Mouse (Mus musculus) lung, embryonic 16.5 days (tissue): Measurements from ENCODE around the gene Lats2. TPM values are rescaled to one million over a fixed set of nuclear protein-coding genes. Genes with fewer than 3 reads are reported as not detected.

Source experiments
- ATAC-seq: fragments of 200-750 bp; cut with Nextera tagmentation; 2 replicates; pipeline ENCODE4 v1.8.0; 2017; ENCODE audit warnings: low read depth, mild to moderate bottlenecking, moderate library complexity
- H3K27ac ChIP-seq: fragments of 300-500 bp; sonication (generic); 2 replicates; pipeline ENCODE4 v1.5.1; 2014; ENCODE audit warnings: mild to moderate bottlenecking, control low read depth, low read length
- H3K27me3 ChIP-seq: fragments of 300-500 bp; sonication (generic); 2 replicates; pipeline ENCODE4 v1.6.1; 2014; ENCODE audit warnings: low read depth, low read length, mixed read lengths; ENCODE audit not compliant: control insufficient read depth, insufficient read depth
- H3K36me3 ChIP-seq: fragments of 300-500 bp; sonication (generic); 2 replicates; pipeline ENCODE4 v1.6.1; 2014; ENCODE audit warnings: low read length; ENCODE audit not compliant: control insufficient read depth, insufficient read depth
- H3K4me1 ChIP-seq: fragments of 300-500 bp; sonication (generic); replicated peaks from 2 replicates; pipeline ENCODE4 v1.6.1; 2014; ENCODE audit warnings: low read length, mixed read lengths; ENCODE audit not compliant: control insufficient read depth, insufficient read depth
- H3K4me2 ChIP-seq: fragments of 300-500 bp; sonication (generic); 2 replicates; pipeline ENCODE4 v1.6.1; 2014; ENCODE audit warnings: low read depth, low read length, control low read depth
- H3K4me3 ChIP-seq: fragments of 300-500 bp; sonication (generic); 2 replicates; pipeline ENCODE4 v1.5.1; 2014; ENCODE audit warnings: mild to moderate bottlenecking, low read length, control low read depth
- H3K9ac ChIP-seq: fragments of 300-500 bp; sonication (generic); 2 replicates; pipeline ENCODE4 v1.6.1; 2014; ENCODE audit warnings: low read length, control low read depth
- H3K9me3 ChIP-seq: fragments of 300-500 bp; sonication (generic); 2 replicates; pipeline ENCODE4 v1.6.1; 2016; ENCODE audit warnings: low read length; ENCODE audit not compliant: control insufficient read depth
- WGBS: fragments of 180-500 bp; shearing (Covaris S2); extraction: QIAGEN DNeasy Blood & Tissue Kit; methylation state at CpG from one replicate; pipeline ENCODE4 v1.1.7; 2014; 5-methylcytosine and 5-hydroxymethylcytosine counted together
- polyA plus RNA-seq: library from polyadenylated mRNA; unstranded; fragments of >200 nt; fragmentation: Nextera tagmentation; extraction: Ambion mirVana; gene quantifications from 2 replicates; pipeline ENCODE4 v1.2.1, GENCODE M21; 2015

The Lats2 gene
- polyA plus RNA-seq, 1 experiment from 2014 or later: 25.9 TPM

GRCm38 (mm10) chr14:57726172-57726571 lies 32.0 kb downstream of the Lats2 start:
- Histone ChIP-seq H3K36me3 (peaks cover 4% of the 10 kb centered on the region; the same call in 1 of the 2 replicates), H3K9me3 (no peaks in the 10 kb centered on the region; the same call in 1 of the 2 replicates), H3K27me3 (no peaks in the 10 kb centered on the region), H3K27ac (no peak overlapping the region), H3K9ac (no peak overlapping the region), H3K4me3 (no peak overlapping the region), H3K4me2 (no peak overlapping the region), H3K4me1 (peaks cover 24% of the 10 kb centered on the region)
- WGBS: 78% methylated on average over 8 of the region's 8 CpGs
- no peak for ATAC-seq

- ATAC-seq: peak; percentile 94
- Histone ChIP-seq H3K9me3 (no peaks in the 10 kb centered on the region; the same call in 1 of the 2 replicates), H3K4me3 (no peak overlapping the region), H3K36me3 (peaks cover 4% of the 10 kb centered on the region; the same call in 1 of the 2 replicates), H3K27me3 (no peaks in the 10 kb centered on the region), H3K4me2 (no peak overlapping the region), H3K27ac (peak overlapping the region; percentile 54), H3K9ac (no peak overlapping the region), H3K4me1 (peaks cover 7% of the 10 kb centered on the region)
- WGBS: 56% methylated on average over 4 of the region's 4 CpGs
These were observed 33.7 kb downstream of the Lats2 start for GRCm38 (mm10) chr14:57724473-57724872.

- H3K36me3 ChIP-seq: 0 out of 2 replicates have a peak, but pooled peaks cover 2% of the 10 kb centered on the region
- no peak for ATAC-seq
- H3K27ac ChIP-seq: no peak overlapping the region
- no peak overlapping the region for H3K9ac ChIP-seq
- H3K9me3 ChIP-seq: no peaks in the 10 kb centered on the region
- no peaks in the 10 kb centered on the region for H3K4me1 ChIP-seq
- 82% methylated on average over 4 of the region's 4 CpGs for WGBS
- no peak overlapping the region for H3K4me3 ChIP-seq
- no peak overlapping the region for H3K4me2 ChIP-seq
- no peaks in the 10 kb centered on the region for H3K27me3 ChIP-seq
These were observed 39.9 kb downstream of the Lats2 start for GRCm38 (mm10) chr14:57718245-57718644.

- no peak for ATAC-seq
- Histone ChIP-seq H3K4me2 (no peak overlapping the region), H3K27ac (no peak overlapping the region), H3K9ac (no peak overlapping the region), H3K27me3 (no peaks in the 10 kb centered on the region), H3K4me3 (no peak overlapping the region), H3K36me3 (0 out of 2 replicates have a peak, but pooled peaks cover 2% of the 10 kb centered on the region), H3K9me3 (no peaks in the 10 kb centered on the region), H3K4me1 (0 out of 2 replicates have a peak, but pooled peaks cover under 1% of the 10 kb centered on the region)
- 92% methylated on average over 4 of the region's 4 CpGs for WGBS
These were observed 41.5 kb downstream of the Lats2 start for GRCm38 (mm10) chr14:57716601-57717245.

- Histone ChIP-seq H3K4me3 (no peak overlapping the region), H3K4me1 (peaks cover 23% of the 10 kb centered on the region), H3K9ac (no peak overlapping the region), H3K36me3 (0 out of 2 replicates have a peak, but pooled peaks cover 2% of the 10 kb centered on the region), H3K9me3 (no peaks in the 10 kb centered on the region), H3K27ac (no peak overlapping the region), H3K27me3 (no peaks in the 10 kb centered on the region), H3K4me2 (no peak overlapping the region)
- WGBS: 72% methylated on average over 1 of the region's 1 CpGs
- no peak for ATAC-seq
These were observed 45.3 kb downstream of the Lats2 start for GRCm38 (mm10) chr14:57712884-57713283.

- no peak overlapping the region for H3K4me3 ChIP-seq
- no peak overlapping the region for H3K9ac ChIP-seq
- no peaks in the 10 kb centered on the region for H3K27me3 ChIP-seq
- H3K9me3 ChIP-seq: no peaks in the 10 kb centered on the region
- H3K4me2 ChIP-seq: no peak overlapping the region
- WGBS: 76% methylated on average over 6 of the region's 6 CpGs
- H3K27ac ChIP-seq: no peak overlapping the region
- no peak for ATAC-seq
- no peaks in the 10 kb centered on the region; the same call in 1 of the 2 replicates for H3K36me3 ChIP-seq
- H3K4me1 ChIP-seq: peaks cover 31% of the 10 kb centered on the region
These were observed 47.1 kb downstream of the Lats2 start for GRCm38 (mm10) chr14:57711059-57711458.

- H3K4me3 ChIP-seq: no peak overlapping the region
- H3K27me3 ChIP-seq: no peaks in the 10 kb centered on the region
- WGBS: 38% methylated on average over 10 of the region's 10 CpGs
- ATAC-seq: peak; percentile 79
- peak overlapping the region; percentile 14; the same call in 1 of the 2 replicates for H3K27ac ChIP-seq
- no peaks in the 10 kb centered on the region for H3K9me3 ChIP-seq
- H3K9ac ChIP-seq: no peak overlapping the region
- peaks cover 3% of the 10 kb centered on the region; the same call in 1 of the 2 replicates for H3K36me3 ChIP-seq
- H3K4me2 ChIP-seq: no peak overlapping the region
- peaks cover 31% of the 10 kb centered on the region for H3K4me1 ChIP-seq
These were observed 49.0 kb downstream of the Lats2 start for GRCm38 (mm10) chr14:57709171-57709570.

GRCm38 (mm10) chr14:57708580-57708979 lies 49.6 kb downstream of the Lats2 start:
- H3K4me3 ChIP-seq: no peak overlapping the region
- no peaks in the 10 kb centered on the region for H3K9me3 ChIP-seq
- 0 out of 2 replicates have a peak, but pooled peaks have one; percentile 24 for ATAC-seq
- H3K4me1 ChIP-seq: peaks cover 31% of the 10 kb centered on the region
- H3K4me2 ChIP-seq: no peak overlapping the region
- peaks cover 3% of the 10 kb centered on the region; the same call in 1 of the 2 replicates for H3K36me3 ChIP-seq
- H3K27ac ChIP-seq: no peak overlapping the region
- no peak overlapping the region for H3K9ac ChIP-seq
- H3K27me3 ChIP-seq: no peaks in the 10 kb centered on the region
- 62% methylated on average over 7 of the region's 7 CpGs for WGBS

GRCm38 (mm10) chr14:57707100-57707893 lies 50.9 kb downstream of the Lats2 start:
- Histone ChIP-seq H3K36me3 (peaks cover 8% of the 10 kb centered on the region; the same call in 1 of the 2 replicates), H3K9ac (peak overlapping the region; percentile 39), H3K27ac (peak overlapping the region; percentile 67), H3K4me1 (peaks cover 32% of the 10 kb centered on the region), H3K9me3 (no peaks in the 10 kb centered on the region), H3K4me3 (no peak overlapping the region), H3K4me2 (no peak overlapping the region), H3K27me3 (no peaks in the 10 kb centered on the region)
- ATAC-seq: 0 out of 2 replicates have a peak, but pooled peaks have one; percentile 22
- 57% methylated on average over 18 of the region's 18 CpGs for WGBS
